Mouse (Mus musculus): ENCODE results near the gene Ppp1r12b.

DNA sequence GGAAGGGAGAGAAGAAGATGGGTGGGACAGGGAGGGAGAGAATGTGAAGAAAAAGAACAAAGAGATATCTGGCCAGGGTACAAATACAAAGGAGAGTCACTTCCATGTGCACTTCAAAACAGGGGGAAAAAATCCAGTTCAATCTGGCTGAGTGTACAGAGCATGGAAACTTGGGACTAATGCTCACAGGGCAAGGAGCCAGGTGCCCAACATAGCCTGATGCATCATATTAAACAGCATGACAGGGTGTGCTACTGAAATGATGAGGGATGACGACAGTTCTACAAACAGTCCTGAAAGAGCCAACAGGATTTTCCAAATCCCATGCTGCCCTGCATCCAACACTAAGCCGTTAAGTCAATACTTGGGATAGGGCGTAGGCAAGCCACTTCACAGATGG is 5.8 kb downstream of the Ppp1r12b start:
- TF ChIP-seq CTCF (IDR thresholded peaks at IDR 0.05; ENCODE audit: extremely low read depth, insufficient read length, insufficient replicate concordance, low read depth, low read length) (no peak), POLR2A (IDR thresholded peaks at IDR 0.05; ENCODE audit: low read depth, low read length) (no peak)
